Mouse (Mus musculus) CH12.LX (cell line): ENCODE measurements at regions not wholly inside any gene's neighbourhood (a gene's known extent, or its start where the extent isn't known, plus 50 kb on each side); places are given as distances from the start of the nearest gene placed in this dataset.

Source experiments
- DNase-seq: peaks from one replicate; pipeline ENCODE4 v3.0.0-alpha.2; 2013; ENCODE audit errors: extremely low read depth
- H3K27ac ChIP-seq: 2 replicates; pipeline ENCODE4 v1.5.1; 2012; ENCODE audit warnings: low read depth, mild to moderate bottlenecking, control low read depth, moderate library complexity; ENCODE audit not compliant: insufficient read depth
- H3K27me3 ChIP-seq: replicated peaks from 2 replicates; pipeline ENCODE3; 2012; ENCODE audit warnings: inconsistent platforms
- H3K36me3 ChIP-seq, 2 experiments: replicated peaks in 1 of 2; 2 replicates each; pipeline versions ENCODE3 to v1.6.1; 2012; ENCODE audit warnings: inconsistent platforms in 1 of 2, low read length in 1 of 2, mild to moderate bottlenecking in 1 of 2, mixed read lengths in 1 of 2, moderate library complexity in 1 of 2; ENCODE audit not compliant: control insufficient read depth in 1 of 2, insufficient read depth in 1 of 2
- H3K4me1 ChIP-seq, 2 experiments: 2 replicates each; pipeline ENCODE4 v1.6.1; 2012; ENCODE audit warnings: inconsistent platforms in 1 of 2, moderate library complexity in 1 of 2; ENCODE audit not compliant: insufficient read depth in 2 of 2, control insufficient read depth in 1 of 2
- H3K4me2 ChIP-seq: 2 replicates; pipeline ENCODE4 v1.6.1; 2012; ENCODE audit warnings: low read depth, mild to moderate bottlenecking, control low read depth; ENCODE audit not compliant: poor library complexity, insufficient read depth, severe bottlenecking
- H3K4me3 ChIP-seq, 3 experiments: fragments of 150-350 bp in 1 of 3; sonication (generic) in 1 of 3; replicated peaks in 1 of 3; 2 replicates each; pipeline versions ENCODE3 to v1.5.1; 2011 to 2012; ENCODE audit warnings: low read depth in 2 of 3, low read length in 2 of 3, mild to moderate bottlenecking in 2 of 3, moderate library complexity in 2 of 3, control low read depth in 1 of 3, improper control_type of control experiment in 1 of 3, inconsistent platforms in 1 of 3, mixed read lengths in 1 of 3; ENCODE audit not compliant: poor library complexity in 1 of 3
- H3K79me2 ChIP-seq: replicated peaks from 2 replicates; pipeline ENCODE4 v1.6.1; 2012; ENCODE audit warnings: mild to moderate bottlenecking, moderate library complexity; ENCODE audit not compliant: control insufficient read depth, poor library complexity, insufficient read depth, severe bottlenecking; ENCODE audit errors: extremely low read depth
- H3K9ac ChIP-seq: 2 replicates; pipeline ENCODE4 v1.6.1; 2012; ENCODE audit warnings: low read depth, mild to moderate bottlenecking, control low read depth, moderate library complexity; ENCODE audit not compliant: insufficient read depth
- H3K9me3 ChIP-seq: replicated peaks from 2 replicates; pipeline ENCODE3; 2012; ENCODE audit warnings: low read length, inconsistent platforms, mixed read lengths
- BHLHE40 ChIP-seq: IDR thresholded peaks from 2 replicates; pipeline ENCODE4 v1.6.1; 2011; ENCODE audit warnings: mild to moderate bottlenecking, low read depth, low read length, improper control_type of control experiment
- CHD1 ChIP-seq: IDR thresholded peaks from 2 replicates; pipeline ENCODE4 v1.6.1; 2012; ENCODE audit warnings: low read depth, low read length, improper control_type of control experiment, inconsistent platforms
- CHD2 ChIP-seq: IDR thresholded peaks from 2 replicates; pipeline ENCODE4 v1.6.1; 2011; ENCODE audit warnings: low read length, improper control_type of control experiment
- CTCF ChIP-seq, 2 experiments: IDR thresholded peaks in 1 of 2; conservative IDR thresholded peaks in 1 of 2; 2 replicates each; pipeline ENCODE4 v1.5.1; 2011 to 2012; ENCODE audit warnings: low read depth in 2 of 2, low read length in 2 of 2, improper control_type of control experiment in 1 of 2, inconsistent platforms in 1 of 2, mild to moderate bottlenecking in 1 of 2, moderate library complexity in 1 of 2
- E2F4 ChIP-seq: IDR thresholded peaks from 2 replicates; pipeline ENCODE4 v1.6.1; 2011; ENCODE audit warnings: low read depth, low read length, improper control_type of control experiment; ENCODE audit not compliant: insufficient replicate concordance
- ELF1 ChIP-seq: IDR thresholded peaks from 2 replicates; pipeline ENCODE4 v1.6.1; 2014; ENCODE audit warnings: low read depth, mild to moderate bottlenecking, inconsistent platforms, low read length, improper control_type of control experiment
- EP300 ChIP-seq: IDR thresholded peaks from 2 replicates; pipeline ENCODE4 v1.6.1; 2011; ENCODE audit warnings: low read length, improper control_type of control experiment
- ETS1 ChIP-seq: conservative IDR thresholded peaks from 2 replicates; pipeline ENCODE4 v1.6.1; 2012; ENCODE audit warnings: low read depth, mild to moderate bottlenecking, inconsistent platforms, low read length, improper control_type of control experiment, moderate library complexity
- GABPA ChIP-seq: IDR thresholded peaks from 2 replicates; pipeline ENCODE4 v1.6.1; 2012; ENCODE audit warnings: low read depth, low read length, improper control_type of control experiment, inconsistent platforms; ENCODE audit not compliant: insufficient replicate concordance
- HCFC1 ChIP-seq: IDR thresholded peaks from 2 replicates; pipeline ENCODE4 v1.6.1; 2012; ENCODE audit warnings: low read depth, mild to moderate bottlenecking, inconsistent platforms, low read length, improper control_type of control experiment
- IRF4 ChIP-seq: IDR thresholded peaks from 2 replicates; pipeline ENCODE4 v1.6.1; 2014; ENCODE audit warnings: low read depth, mild to moderate bottlenecking, inconsistent platforms, low read length, improper control_type of control experiment
- KAT2A ChIP-seq: IDR thresholded peaks from 2 replicates; pipeline ENCODE4 v1.6.1; 2012; ENCODE audit warnings: low read length, improper control_type of control experiment, inconsistent platforms; ENCODE audit not compliant: insufficient replicate concordance
- MAX ChIP-seq: IDR thresholded peaks from 2 replicates; pipeline ENCODE4 v1.6.1; 2011; ENCODE audit warnings: low read length, improper control_type of control experiment
- MAZ ChIP-seq: IDR thresholded peaks from 2 replicates; pipeline ENCODE4 v1.6.1; 2012; ENCODE audit warnings: low read depth, mild to moderate bottlenecking, inconsistent platforms, low read length, improper control_type of control experiment, moderate library complexity
- MEF2A ChIP-seq: IDR thresholded peaks from 2 replicates; pipeline ENCODE4 v1.6.1; 2014; ENCODE audit warnings: low read depth, mild to moderate bottlenecking, inconsistent platforms, low read length, improper control_type of control experiment, borderline replicate concordance
- MXI1 ChIP-seq: IDR thresholded peaks from 2 replicates; pipeline ENCODE4 v1.6.1; 2011; ENCODE audit warnings: mild to moderate bottlenecking, low read depth, low read length, improper control_type of control experiment
- MYC ChIP-seq: IDR thresholded peaks from 2 replicates; pipeline ENCODE4 v1.6.1; 2011; ENCODE audit warnings: low read depth, mild to moderate bottlenecking, improper control_type of control experiment, low read length
- NELFE ChIP-seq: IDR thresholded peaks from 2 replicates; pipeline ENCODE4 v1.6.1; 2011; ENCODE audit warnings: low read depth, low read length, improper control_type of control experiment
- NRF1 ChIP-seq: IDR thresholded peaks from 2 replicates; pipeline ENCODE4 v1.6.1; 2014; ENCODE audit warnings: low read depth, mild to moderate bottlenecking, inconsistent platforms, low read length, improper control_type of control experiment, moderate library complexity
- POLR2A ChIP-seq: IDR thresholded peaks from 2 replicates; pipeline ENCODE4 v1.6.1; 2011; ENCODE audit warnings: low read depth, mild to moderate bottlenecking, improper control_type of control experiment, low read length
- RAD21 ChIP-seq: IDR thresholded peaks from 2 replicates; pipeline ENCODE4 v1.6.1; 2011; ENCODE audit warnings: low read depth, mild to moderate bottlenecking, low read length, improper control_type of control experiment, moderate library complexity
- RCOR1 ChIP-seq: conservative IDR thresholded peaks from 2 replicates; pipeline ENCODE4 v1.6.1; 2012; ENCODE audit warnings: low read depth, mild to moderate bottlenecking, inconsistent platforms, low read length, improper control_type of control experiment
- SMC3 ChIP-seq: IDR thresholded peaks from 2 replicates; pipeline ENCODE4 v1.6.1; 2011; ENCODE audit warnings: low read depth, low read length, improper control_type of control experiment
- TCF12 ChIP-seq: IDR thresholded peaks from 2 replicates; pipeline ENCODE4 v1.6.1; 2014; ENCODE audit warnings: low read depth, mild to moderate bottlenecking, inconsistent platforms, low read length, improper control_type of control experiment
- USF2 ChIP-seq: conservative IDR thresholded peaks from 2 replicates; pipeline ENCODE4 v1.6.1; 2011; ENCODE audit warnings: low read depth, low read length, improper control_type of control experiment
- ZKSCAN1 ChIP-seq: IDR thresholded peaks from 2 replicates; pipeline ENCODE4 v1.6.1; 2012; ENCODE audit warnings: low read depth, inconsistent platforms, low read length, improper control_type of control experiment, borderline replicate concordance
- ZNF384 ChIP-seq: IDR thresholded peaks from 2 replicates; pipeline ENCODE4 v1.6.1; 2012; ENCODE audit warnings: low read depth, low read length, improper control_type of control experiment, inconsistent platforms
- dilution Hi-C: fragments of 300-500 bp; cut with MboI; formaldehyde crosslinking; loops from 2 replicates; pipeline ENCODE4 v1.14.3; 2020; ENCODE audit warnings: low sequenced_read_pairs; ENCODE audit not compliant: extremely low pct_unique_long_range_greater_than_20kb, extremely low pct_ligation_motif_present
- in situ Hi-C: fragments of 300-500 bp; cut with MboI; formaldehyde crosslinking; loops from 3 replicates; pipeline ENCODE4 v1.14.3; 2019; ENCODE audit warnings: low sequenced_read_pairs, low pct_ligation_motif_present, low pct_unique_long_range_greater_than_20kb, mixed read lengths

GRCm38 (mm10) chr11:63281839-63282238 lies 153.1 kb downstream of the Pmp22 start:
- H3K4me3 ChIP-seq: no peak overlapping the region
- dilution Hi-C loops: no loop called here

GRCm38 (mm10) chr11:63282541-63282940 lies 153.8 kb downstream of the Pmp22 start:
- in situ Hi-C loops: no loop called here
- Histone ChIP-seq H3K27me3 (no peaks in the 10 kb centered on the region), H3K79me2 (no peaks in the 10 kb centered on the region)

More at GRCm38 (mm10) chr11:63281839-63282238, 153.1 kb downstream of the Pmp22 start:
- Histone ChIP-seq H3K27ac (no peak overlapping the region), H3K4me1 (peaks cover 0 to 35% of the 10 kb centered on the region in 2 experiments; a peak in 2 of 4 replicates), H3K79me2 (no peaks in the 10 kb centered on the region), H3K27me3 (no peaks in the 10 kb centered on the region), H3K36me3 (no peaks in the 10 kb centered on the region), H3K9me3 (no peaks in the 10 kb centered on the region), H3K4me2 (no peak overlapping the region), H3K9ac (no peak overlapping the region)
- in situ Hi-C loops: no loop called here
- TF ChIP-seq SMC3 (no peak), ZKSCAN1 (no peak), BHLHE40 (no peak), MAZ (no peak), MEF2A (no peak), E2F4 (no peak), ETS1 (no peak), HCFC1 (no peak), USF2 (no peak), NRF1 (no peak), TCF12 (no peak)
- DNase-seq: no peak

More at GRCm38 (mm10) chr11:63282541-63282940, 153.8 kb downstream of the Pmp22 start:
- Histone ChIP-seq H3K36me3 (no peaks in the 10 kb centered on the region), H3K9ac (no peak overlapping the region), H3K27ac (no peak overlapping the region), H3K9me3 (no peaks in the 10 kb centered on the region), H3K4me2 (no peak overlapping the region)
- no peak for DNase-seq
- no peak for TF ChIP-seq ETS1
- TF ChIP-seq MAZ: no peak
- TF ChIP-seq EP300: no peak
- TF ChIP-seq MXI1: no peak
- no peak for TF ChIP-seq GABPA
- no peak for TF ChIP-seq IRF4
- no peak for TF ChIP-seq ZNF384
- no peak for TF ChIP-seq CTCF (conservative IDR thresholded peaks at IDR 0.05 in 1 of 2, IDR thresholded peaks at IDR 0.05 in 1 of 2; ENCODE audit: low read depth in 2 of 2, low read length in 2 of 2)
- TF ChIP-seq KAT2A: no peak
- no peak for TF ChIP-seq ELF1
- no peak for TF ChIP-seq NELFE
- TF ChIP-seq RAD21: no peak
- no peak for TF ChIP-seq CHD2
- no peak for TF ChIP-seq RCOR1
- TF ChIP-seq POLR2A: no peak
- TF ChIP-seq MAX: no peak
- no peak for TF ChIP-seq USF2
- TF ChIP-seq SMC3: no peak
- TF ChIP-seq CHD1: no peak
- TF ChIP-seq MYC: no peak
- TF ChIP-seq, all 38 proteins: peak for 0
- Histone ChIP-seq H3K4me3 (no peak overlapping the region), H3K4me1 (peaks cover 0 to 35% of the 10 kb centered on the region in 2 experiments; a peak in 2 of 4 replicates)
- dilution Hi-C loops: no loop called here
